Comparison of ENCODE assay signal across 20 mouse cellular contexts in the genomic region with DNA sequence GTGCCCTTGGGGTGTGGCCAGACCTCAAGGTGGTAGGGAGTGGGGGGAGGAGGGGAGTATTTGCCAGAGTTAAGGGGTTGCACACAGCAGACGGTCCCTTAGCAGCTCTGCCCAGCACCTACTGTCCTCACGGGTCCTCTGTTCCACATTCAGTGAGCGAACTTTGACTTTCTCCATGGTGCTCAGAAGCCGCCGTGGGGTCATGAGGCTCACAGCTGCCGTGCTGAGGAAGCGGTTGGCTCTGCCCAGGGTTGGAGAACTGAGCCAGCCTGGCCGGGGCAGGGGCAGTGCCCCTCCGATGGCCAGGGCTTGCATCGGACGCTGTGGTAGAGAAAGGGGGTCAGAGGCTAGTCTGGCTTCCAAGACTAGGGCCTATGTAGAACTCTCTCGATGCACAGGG. TPM values are rescaled to one million over a fixed set of nuclear protein-coding genes. Genes with fewer than 3 reads are reported as not detected.
"Had no signal": no experiment of that assay in that cellular context is flagged by ENCODE, and none has a peak within 500 bp of the region (broad histone marks: within the 10 kb centered on the region; RNA-seq: fewer than 3 reads in every experiment).

No protein-coding gene starts in this region.

- H3K4me2 ChIP-seq: liver, embryonic 13.5 days; lung, embryonic 14.5 days; midbrain, embryonic 13.5 days had no signal

- H3K9me3 ChIP-seq: liver, embryonic 13.5 days; midbrain, embryonic 13.5 days had no signal

- H3K27ac ChIP-seq: kidney, postnatal 0 days; layer of hippocampus, adult 2 months; liver, embryonic 13.5 days; macrophage; midbrain, embryonic 13.5 days had no signal

- H3K9ac ChIP-seq: liver, embryonic 13.5 days; lung, embryonic 14.5 days; midbrain, embryonic 13.5 days had no signal

- ATAC-seq: intestine, postnatal 0 days; lung, postnatal 0 days; midbrain, embryonic 13.5 days had no signal

- H3K27me3 ChIP-seq: liver, embryonic 13.5 days; midbrain, embryonic 13.5 days had no signal

- DNase-seq: kidney, adult 2 months; layer of hippocampus, adult 9-11 months; liver, embryonic 13.5 days; lung, embryonic 14.5 days; retina, postnatal 1 day; right cerebral cortex, postnatal 4 days; thymus, adult 18-20 months; thymus, postnatal 36 days had no signal

- H3K4me3 ChIP-seq: layer of hippocampus, adult 2 months; liver, embryonic 13.5 days; midbrain, embryonic 13.5 days had no signal

RNA-seq across cellular contexts. Expression of gene Mst1, which starts 16.9 kb away (rescaled TPM):
- total RNA-seq: layer of hippocampus, adult 2 months; layer of hippocampus, postnatal 25 days; left cerebral cortex, adult 18-20 months; left cerebral cortex, postnatal 36 days; midbrain, postnatal 0 days; neutrophil, adult 5-6 weeks had no signal
- polyA plus RNA-seq: kidney, embryonic 14.5 days; midbrain, postnatal 0 days had no signal
